Mouse (Mus musculus) CH12.LX (cell line): ENCODE results near the gene Hist1h3b. TPM values are rescaled to one million over a fixed set of nuclear protein-coding genes. Genes with fewer than 3 reads are reported as not detected.
"Not testable (repeated sequence)": the region's sequence is repeated elsewhere in the genome, so short reads cannot be mapped to it uniquely, and the experiment has no call there.

Experiments used
- DNase-seq: peaks from one replicate; pipeline ENCODE4 v3.0.0-alpha.2; 2013; ENCODE audit errors: extremely low read depth
- H3K27ac ChIP-seq: 2 replicates; pipeline ENCODE4 v1.5.1; 2012; ENCODE audit warnings: low read depth, mild to moderate bottlenecking, control low read depth, moderate library complexity; ENCODE audit not compliant: insufficient read depth
- H3K27me3 ChIP-seq: replicated peaks from 2 replicates; pipeline ENCODE3; 2012; ENCODE audit warnings: inconsistent platforms
- H3K36me3 ChIP-seq, 2 experiments: replicated peaks in 1 of 2; 2 replicates each; pipeline versions ENCODE3 to v1.6.1; 2012; ENCODE audit warnings: inconsistent platforms in 1 of 2, low read length in 1 of 2, mild to moderate bottlenecking in 1 of 2, mixed read lengths in 1 of 2, moderate library complexity in 1 of 2; ENCODE audit not compliant: control insufficient read depth in 1 of 2, insufficient read depth in 1 of 2
- H3K4me1 ChIP-seq, 2 experiments: 2 replicates each; pipeline ENCODE4 v1.6.1; 2012; ENCODE audit warnings: inconsistent platforms in 1 of 2, moderate library complexity in 1 of 2; ENCODE audit not compliant: insufficient read depth in 2 of 2, control insufficient read depth in 1 of 2
- H3K4me2 ChIP-seq: 2 replicates; pipeline ENCODE4 v1.6.1; 2012; ENCODE audit warnings: low read depth, mild to moderate bottlenecking, control low read depth; ENCODE audit not compliant: poor library complexity, insufficient read depth, severe bottlenecking
- H3K4me3 ChIP-seq, 3 experiments: fragments of 150-350 bp in 1 of 3; sonication (generic) in 1 of 3; replicated peaks in 1 of 3; 2 replicates each; pipeline versions ENCODE3 to v1.5.1; 2011 to 2012; ENCODE audit warnings: low read depth in 2 of 3, low read length in 2 of 3, mild to moderate bottlenecking in 2 of 3, moderate library complexity in 2 of 3, control low read depth in 1 of 3, improper control_type of control experiment in 1 of 3, inconsistent platforms in 1 of 3, mixed read lengths in 1 of 3; ENCODE audit not compliant: poor library complexity in 1 of 3
- H3K79me2 ChIP-seq: replicated peaks from 2 replicates; pipeline ENCODE4 v1.6.1; 2012; ENCODE audit warnings: mild to moderate bottlenecking, moderate library complexity; ENCODE audit not compliant: control insufficient read depth, poor library complexity, insufficient read depth, severe bottlenecking; ENCODE audit errors: extremely low read depth
- H3K9ac ChIP-seq: 2 replicates; pipeline ENCODE4 v1.6.1; 2012; ENCODE audit warnings: low read depth, mild to moderate bottlenecking, control low read depth, moderate library complexity; ENCODE audit not compliant: insufficient read depth
- H3K9me3 ChIP-seq: replicated peaks from 2 replicates; pipeline ENCODE3; 2012; ENCODE audit warnings: low read length, inconsistent platforms, mixed read lengths
- BHLHE40 ChIP-seq: IDR thresholded peaks from 2 replicates; pipeline ENCODE4 v1.6.1; 2011; ENCODE audit warnings: mild to moderate bottlenecking, low read depth, low read length, improper control_type of control experiment
- CHD2 ChIP-seq: IDR thresholded peaks from 2 replicates; pipeline ENCODE4 v1.6.1; 2011; ENCODE audit warnings: low read length, improper control_type of control experiment
- E2F4 ChIP-seq: IDR thresholded peaks from 2 replicates; pipeline ENCODE4 v1.6.1; 2011; ENCODE audit warnings: low read depth, low read length, improper control_type of control experiment; ENCODE audit not compliant: insufficient replicate concordance
- EP300 ChIP-seq: IDR thresholded peaks from 2 replicates; pipeline ENCODE4 v1.6.1; 2011; ENCODE audit warnings: low read length, improper control_type of control experiment
- ETS1 ChIP-seq: conservative IDR thresholded peaks from 2 replicates; pipeline ENCODE4 v1.6.1; 2012; ENCODE audit warnings: low read depth, mild to moderate bottlenecking, inconsistent platforms, low read length, improper control_type of control experiment, moderate library complexity
- IRF4 ChIP-seq: IDR thresholded peaks from 2 replicates; pipeline ENCODE4 v1.6.1; 2014; ENCODE audit warnings: low read depth, mild to moderate bottlenecking, inconsistent platforms, low read length, improper control_type of control experiment
- MAFK ChIP-seq: IDR thresholded peaks from 2 replicates; pipeline ENCODE4 v1.6.1; 2011; ENCODE audit warnings: low read length, improper control_type of control experiment; ENCODE audit not compliant: insufficient replicate concordance
- MAX ChIP-seq: IDR thresholded peaks from 2 replicates; pipeline ENCODE4 v1.6.1; 2011; ENCODE audit warnings: low read length, improper control_type of control experiment
- MEF2A ChIP-seq: IDR thresholded peaks from 2 replicates; pipeline ENCODE4 v1.6.1; 2014; ENCODE audit warnings: low read depth, mild to moderate bottlenecking, inconsistent platforms, low read length, improper control_type of control experiment, borderline replicate concordance
- NELFE ChIP-seq: IDR thresholded peaks from 2 replicates; pipeline ENCODE4 v1.6.1; 2011; ENCODE audit warnings: low read depth, low read length, improper control_type of control experiment
- POLR2A ChIP-seq: IDR thresholded peaks from 2 replicates; pipeline ENCODE4 v1.6.1; 2011; ENCODE audit warnings: low read depth, mild to moderate bottlenecking, improper control_type of control experiment, low read length
- SIN3A ChIP-seq: IDR thresholded peaks from 2 replicates; pipeline ENCODE4 v1.6.1; 2012; ENCODE audit warnings: low read length, improper control_type of control experiment, inconsistent platforms
- SMC3 ChIP-seq: IDR thresholded peaks from 2 replicates; pipeline ENCODE4 v1.6.1; 2011; ENCODE audit warnings: low read depth, low read length, improper control_type of control experiment
- TBP ChIP-seq: conservative IDR thresholded peaks from 2 replicates; pipeline ENCODE4 v1.6.1; 2011; ENCODE audit warnings: low read depth, low read length, improper control_type of control experiment
- TCF12 ChIP-seq: IDR thresholded peaks from 2 replicates; pipeline ENCODE4 v1.6.1; 2014; ENCODE audit warnings: low read depth, mild to moderate bottlenecking, inconsistent platforms, low read length, improper control_type of control experiment
- UBTF ChIP-seq: IDR thresholded peaks from 2 replicates; pipeline ENCODE4 v1.6.1; 2012; ENCODE audit warnings: low read depth, mild to moderate bottlenecking, inconsistent platforms, low read length, improper control_type of control experiment, moderate library complexity
- USF2 ChIP-seq: conservative IDR thresholded peaks from 2 replicates; pipeline ENCODE4 v1.6.1; 2011; ENCODE audit warnings: low read depth, low read length, improper control_type of control experiment
- ZKSCAN1 ChIP-seq: IDR thresholded peaks from 2 replicates; pipeline ENCODE4 v1.6.1; 2012; ENCODE audit warnings: low read depth, inconsistent platforms, low read length, improper control_type of control experiment, borderline replicate concordance
- ZMIZ1 ChIP-seq: IDR thresholded peaks from 2 replicates; pipeline ENCODE4 v1.6.1; 2012; ENCODE audit warnings: low read depth, mild to moderate bottlenecking, inconsistent platforms, low read length, improper control_type of control experiment
- ZNF384 ChIP-seq: IDR thresholded peaks from 2 replicates; pipeline ENCODE4 v1.6.1; 2012; ENCODE audit warnings: low read depth, low read length, improper control_type of control experiment, inconsistent platforms
- dilution Hi-C: fragments of 300-500 bp; cut with MboI; formaldehyde crosslinking; loops from 2 replicates; pipeline ENCODE4 v1.14.3; 2020; ENCODE audit warnings: low sequenced_read_pairs; ENCODE audit not compliant: extremely low pct_unique_long_range_greater_than_20kb, extremely low pct_ligation_motif_present
- in situ Hi-C: fragments of 300-500 bp; cut with MboI; formaldehyde crosslinking; loops from 3 replicates; pipeline ENCODE4 v1.14.3; 2019; ENCODE audit warnings: low sequenced_read_pairs, low pct_ligation_motif_present, low pct_unique_long_range_greater_than_20kb, mixed read lengths
- polyA plus RNA-seq: library from polyadenylated mRNA; unstranded; fragments of >175 nt; gene quantifications from 2 replicates; pipeline ENCODE4 v1.2.1, GENCODE M21; 2012; ENCODE audit warnings: low read depth; ENCODE audit not compliant: insufficient read length
- total RNA-seq, 2 experiments: library from RNA; depleted of rRNA; stranded (reverse); fragments of 300-350 nt in 1 of 2; fragments of >200 nt in 1 of 2; gene quantifications; 2 replicates each; pipeline ENCODE4 v1.2.3; 2012 to 2014

Gene Hist1h3b
- total RNA-seq (2012; rRNA removed) (1,913 and 2,096 TPM in 2 replicates), total RNA-seq (2014; rRNA removed) (28.9 and 44.0 TPM in 2 replicates), polyA plus RNA-seq (5.4 and 5.5 TPM in 2 replicates)

DNA sequence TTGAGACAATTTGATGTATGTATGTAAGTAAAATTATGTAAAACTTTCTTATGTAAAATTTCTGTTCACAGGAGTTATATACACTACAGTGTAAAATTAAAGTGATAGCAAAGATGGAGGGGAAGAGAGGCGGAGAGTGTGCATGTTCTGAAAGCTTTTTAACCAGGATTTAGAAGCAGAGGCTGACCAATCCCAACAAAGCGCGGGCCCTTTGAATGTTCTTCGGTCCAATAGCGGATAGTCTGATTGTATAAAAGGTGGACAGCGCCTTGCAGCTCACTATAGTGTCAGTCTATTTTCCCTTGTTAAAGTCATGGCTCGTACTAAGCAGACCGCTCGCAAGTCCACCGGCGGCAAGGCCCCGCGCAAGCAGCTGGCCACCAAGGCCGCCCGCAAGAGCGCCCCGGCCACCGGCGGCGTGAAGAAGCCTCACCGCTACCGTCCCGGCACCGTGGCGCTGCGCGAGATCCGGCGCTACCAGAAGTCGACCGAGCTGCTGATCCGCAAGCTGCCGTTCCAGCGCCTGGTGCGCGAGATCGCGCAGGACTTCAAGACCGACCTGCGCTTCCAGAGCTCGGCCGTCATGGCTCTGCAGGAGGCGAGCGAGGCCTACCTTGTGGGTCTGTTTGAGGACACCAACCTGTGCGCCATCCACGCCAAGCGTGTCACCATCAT, at the start of gene Hist1h3b:
Hist1h3b (plus strand) TSS at position 201 of the 675 bp plus-strand sequence.
- peak within 1 kb of the TSS; percentile 4 to 43 (median 34) for H3K4me3 ChIP-seq
- H3K36me3 ChIP-seq, H3K79me2 ChIP-seq, dilution Hi-C loops, H3K9me3 ChIP-seq, H3K27me3 ChIP-seq: not testable (repeated sequence)
- peak within 1 kb of the TSS; percentile 70 for H3K4me2 ChIP-seq
- peak within 1 kb of the TSS; percentile 95 for H3K27ac ChIP-seq
- TF ChIP-seq SIN3A = peak; percentile 14; the same call in 1 of the 2 replicates
- TF ChIP-seq NELFE = peak; percentile 90
- TF ChIP-seq ZMIZ1 = peak; percentile 99
- peak; percentile 77; the same call in 1 of the 2 replicates for TF ChIP-seq TCF12
- peak; percentile 99 for TF ChIP-seq E2F4
- peak; percentile 88; the same call in 1 of the 2 replicates for TF ChIP-seq POLR2A
- TF ChIP-seq TBP = peak; percentile 99
- TF ChIP-seq CHD2 = peak; percentile 68
- peaks cover 0 to 38% of the 10 kb centered on the region in 2 experiments; a peak in 2 of 4 replicates for H3K4me1 ChIP-seq
- peak; percentile 96 for DNase-seq
- peak within 1 kb of the TSS; percentile 84 for H3K9ac ChIP-seq
- in situ Hi-C loops = loop anchor here (25.0 kb wide), 1 partner anchor 1715 kb away; the partner anchor contains the start of genes Hist1h2ag, Hist1h2ah, Hist1h2bj and Hist1h2bk

DNA sequence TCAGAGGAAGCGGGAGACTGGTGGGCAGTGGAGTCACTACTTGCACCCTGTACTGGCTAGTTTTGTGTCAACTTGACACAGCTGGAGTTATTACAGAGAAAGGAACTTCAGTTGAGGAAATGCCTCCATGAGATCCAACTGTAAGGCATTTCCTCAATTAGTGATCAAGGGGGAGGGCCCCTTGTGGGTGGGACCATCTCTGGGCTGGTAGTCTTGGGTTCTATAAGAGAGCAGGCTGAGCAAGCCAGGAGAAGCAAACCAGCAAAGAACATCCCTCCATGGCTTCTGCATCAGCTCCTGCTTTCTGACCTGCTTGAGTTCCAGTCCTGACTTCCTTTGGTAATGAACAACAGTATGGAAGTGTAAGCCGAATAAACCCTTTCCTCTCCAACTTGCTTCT, 49.3 kb upstream of the Hist1h3b start:
- dilution Hi-C loops, H3K27me3 ChIP-seq, H3K79me2 ChIP-seq, H3K9ac ChIP-seq, H3K27ac ChIP-seq, H3K4me2 ChIP-seq, H3K9me3 ChIP-seq, H3K36me3 ChIP-seq, DNase-seq, H3K4me3 ChIP-seq: not testable (repeated sequence)
- peaks cover 14 to 75% of the 10 kb centered on the region in 2 experiments for H3K4me1 ChIP-seq
- in situ Hi-C loops = loop anchor here (5.0 kb wide), 1 partner anchor 34 kb away; the partner anchor contains the start of gene Hist1h1c

DNA sequence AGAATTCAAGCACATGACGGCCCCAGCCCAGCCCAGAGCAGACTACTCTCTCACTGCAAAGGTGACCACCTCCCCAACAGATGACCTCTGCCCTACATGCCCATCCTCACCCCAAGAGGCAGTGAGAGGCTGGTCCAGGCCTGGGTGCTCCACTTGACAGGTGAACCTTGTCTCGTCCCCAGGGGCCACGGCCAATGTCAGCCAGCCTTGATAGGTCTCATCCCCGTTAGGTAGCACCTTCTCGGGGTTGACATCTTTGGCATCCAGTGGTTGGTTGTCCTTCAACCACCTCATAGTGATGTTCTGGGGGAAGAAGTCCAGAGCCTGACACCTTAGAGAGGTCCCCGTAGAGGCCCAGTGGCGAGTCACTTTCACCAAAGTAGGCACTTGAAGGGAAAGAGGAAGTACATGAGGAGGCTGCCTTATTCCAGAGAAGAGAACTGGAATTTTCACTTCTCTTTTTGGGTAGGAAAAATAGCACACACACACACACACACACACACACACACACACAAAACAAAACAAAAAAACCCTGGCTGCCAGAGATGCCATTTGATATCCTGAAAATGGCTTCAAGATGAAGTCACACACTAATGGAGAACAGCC, 46.2 kb upstream of the Hist1h3b start:
- Histone ChIP-seq H3K4me2 (no peak overlapping the region), H3K36me3 (no peaks in the 10 kb centered on the region), H3K4me1 (peaks cover 12 to 74% of the 10 kb centered on the region in 2 experiments), H3K9me3 (no peaks in the 10 kb centered on the region), H3K9ac (no peak overlapping the region), H3K27me3 (no peaks in the 10 kb centered on the region), H3K79me2 (no peaks in the 10 kb centered on the region), H3K27ac (no peak overlapping the region), H3K4me3 (peak overlapping the region in 1 of 3 experiments; percentile 4)
- in situ Hi-C loops = no loop called here
- TF ChIP-seq ETS1 (peak; percentile 37; the same call in 1 of the 2 replicates), IRF4 (peak; percentile 90), SMC3 (no peak), TCF12 (peak; percentile 48; the same call in 1 of the 2 replicates), UBTF (peak; percentile 74; the same call in 1 of the 2 replicates), ZKSCAN1 (no peak), MAX (no peak), CHD2 (peak; percentile 45; the same call in 1 of the 2 replicates), BHLHE40 (peak; percentile 36; the same call in 1 of the 2 replicates), ZNF384 (peak; percentile 67), TBP (0 out of 2 replicates have a peak, but pooled peaks have one; percentile 50), USF2 (no peak), EP300 (peak; percentile 95), MEF2A (peak; percentile 67), ZMIZ1 (no peak), MAFK (no peak)
- peak; percentile 55 for DNase-seq
- dilution Hi-C loops = no loop called here
